Mouse (Mus musculus) liver, postnatal 0 days (tissue): ENCODE data around the gene Mterf1b.
"Not testable (repeated sequence)": the region's sequence is repeated elsewhere in the genome, so short reads cannot be mapped to it uniquely, and the experiment has no call there.

Source experiments
- CTCF ChIP-seq: sonication (generic); IDR thresholded peaks from 2 replicates; pipeline ENCODE4 v1.5.1; 2016; ENCODE audit warnings: antibody characterized with exemption, low read depth
- EP300 ChIP-seq: IDR thresholded peaks from 2 replicates; pipeline ENCODE4 v1.6.1; 2016; ENCODE audit warnings: antibody characterized with exemption, low read depth, mild to moderate bottlenecking

GRCm38 (mm10) chr5:4192481-4193246, 497 bp downstream of the Mterf1b start:
- not testable (repeated sequence) for TF ChIP-seq CTCF, EP300
